Mouse (Mus musculus): ENCODE results near the gene Ing2. TPM values are rescaled to one million over a fixed set of nuclear protein-coding genes. Genes with fewer than 3 reads are reported as not detected.

Ing2 gene
- polyA plus RNA-seq (2015; fragmentation: Nextera tagmentation; extraction: Ambion mirVana) = 6.6 and 6.7 TPM in 2 replicates

DNA sequence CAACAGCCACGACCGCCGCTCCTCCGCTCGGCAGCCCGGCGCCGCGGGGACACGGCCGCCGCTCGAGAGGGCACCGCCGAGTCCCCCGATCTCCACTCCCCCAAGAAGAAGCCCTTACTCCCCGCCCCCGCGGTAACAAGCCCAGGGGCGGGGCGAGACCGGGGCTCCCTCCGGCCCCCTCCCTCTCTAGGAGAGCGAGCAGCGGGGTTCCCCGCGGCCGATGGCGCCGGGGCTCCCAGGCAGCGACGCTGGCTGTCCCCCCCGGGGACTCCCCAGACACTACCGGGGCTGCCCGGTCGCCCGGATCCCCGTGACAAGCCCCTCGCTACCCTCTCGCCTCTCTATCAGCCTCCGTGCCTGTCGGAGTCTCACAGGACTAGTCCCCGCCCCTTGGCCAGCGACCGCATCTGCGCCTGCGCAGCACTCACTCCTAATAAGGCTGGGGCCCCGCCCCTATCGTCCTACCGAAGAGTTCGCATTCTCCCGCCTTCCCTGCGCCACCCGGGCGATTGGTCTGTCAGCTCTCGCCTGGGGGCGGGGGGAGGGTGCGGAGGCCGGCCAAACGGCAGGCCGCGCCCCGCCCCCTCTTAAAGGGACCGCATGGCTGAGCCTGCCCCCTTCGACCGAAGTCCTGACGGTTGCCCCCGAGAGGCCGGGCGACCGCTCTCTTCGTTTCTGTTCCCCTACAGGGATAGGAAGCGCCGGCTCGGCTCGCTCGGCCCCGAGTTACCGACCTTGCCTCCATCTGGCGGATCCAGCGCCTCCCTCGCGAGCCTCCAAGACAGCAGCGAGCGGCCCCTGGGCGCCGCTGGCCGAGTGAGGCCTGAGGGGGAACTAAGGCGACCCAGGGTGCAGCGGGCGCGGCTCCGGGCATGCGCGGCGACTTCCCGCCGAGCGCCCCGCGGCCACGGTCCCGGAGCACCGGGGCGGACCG lies at the start of gene Ing2:
Gene Ing2 (minus strand): TSS at position 780 of the 934 bp plus-strand sequence.
- H3K9ac ChIP-seq (ENCODE audit: low read depth, low read length) = peak within 1 kb of the TSS; percentile 95

DNA sequence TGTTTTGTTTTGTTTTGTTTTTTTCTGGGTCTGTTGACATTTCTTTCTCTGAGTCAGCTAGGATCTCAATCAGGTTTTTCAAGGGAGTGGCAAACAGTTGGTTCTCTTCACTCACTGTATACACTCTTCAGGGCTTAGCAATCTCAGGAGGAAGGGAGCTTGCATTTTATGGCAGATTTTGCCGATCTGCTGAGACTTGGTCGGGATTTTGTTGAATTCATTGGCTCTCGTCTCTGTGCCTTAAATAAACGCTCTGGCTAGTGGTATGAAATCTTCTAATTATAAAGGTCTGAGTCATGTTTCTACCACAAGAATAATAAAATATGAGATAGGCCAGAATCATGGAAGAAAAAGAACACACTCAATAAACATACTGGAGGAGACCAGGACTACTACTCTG lies 46.3 kb upstream of the Ing2 start:
- H3K27me3 ChIP-seq (ENCODE audit: control insufficient read depth, insufficient read depth, low read depth, low read length) = no peaks in the 10 kb centered on the region
- no peaks in the 10 kb centered on the region for H3K4me1 ChIP-seq (ENCODE audit: control insufficient read depth, low read depth, low read length)
- WGBS (ENCODE audit: insufficient replicate concordance) = 51% methylated on average over 4 of the region's 4 CpGs
- H3K4me2 ChIP-seq (ENCODE audit: low read depth, low read length) = no peak overlapping the region
- ATAC-seq (ENCODE audit: low read depth) = no peak
- no peaks in the 10 kb centered on the region for H3K9me3 ChIP-seq (replicated peaks; ENCODE audit: control insufficient read depth, low read length)
- H3K4me3 ChIP-seq (ENCODE audit: low read depth, low read length) = no peak overlapping the region
- H3K36me3 ChIP-seq (ENCODE audit: control insufficient read depth, insufficient read depth) = no peaks in the 10 kb centered on the region
- H3K9ac ChIP-seq (ENCODE audit: low read depth, low read length) = no peak overlapping the region
- no peak overlapping the region for H3K27ac ChIP-seq (ENCODE audit: low read length)

More for the DNA sequence above, at the start of gene Ing2:
- no peaks in the 10 kb centered on the region for H3K36me3 ChIP-seq (ENCODE audit: control insufficient read depth, insufficient read depth)
- H3K4me1 ChIP-seq (ENCODE audit: control insufficient read depth, low read depth, low read length) = peaks cover 10% of the 10 kb centered on the region
- H3K27ac ChIP-seq (ENCODE audit: low read length) = peak within 1 kb of the TSS; percentile 98
- peak within 1 kb of the TSS; percentile 92 for H3K4me2 ChIP-seq (ENCODE audit: low read depth, low read length)
- peak within 1 kb of the TSS; percentile 98 for H3K4me3 ChIP-seq (ENCODE audit: low read depth, low read length)
- H3K9me3 ChIP-seq (replicated peaks; ENCODE audit: control insufficient read depth, low read length) = no peaks in the 10 kb centered on the region
- under 1% methylated on average over 98 of the region's 106 CpGs for WGBS (ENCODE audit: insufficient replicate concordance)
- no peaks in the 10 kb centered on the region for H3K27me3 ChIP-seq (ENCODE audit: control insufficient read depth, insufficient read depth, low read depth, low read length)
- ATAC-seq (ENCODE audit: low read depth) = peak; percentile 87

DNA sequence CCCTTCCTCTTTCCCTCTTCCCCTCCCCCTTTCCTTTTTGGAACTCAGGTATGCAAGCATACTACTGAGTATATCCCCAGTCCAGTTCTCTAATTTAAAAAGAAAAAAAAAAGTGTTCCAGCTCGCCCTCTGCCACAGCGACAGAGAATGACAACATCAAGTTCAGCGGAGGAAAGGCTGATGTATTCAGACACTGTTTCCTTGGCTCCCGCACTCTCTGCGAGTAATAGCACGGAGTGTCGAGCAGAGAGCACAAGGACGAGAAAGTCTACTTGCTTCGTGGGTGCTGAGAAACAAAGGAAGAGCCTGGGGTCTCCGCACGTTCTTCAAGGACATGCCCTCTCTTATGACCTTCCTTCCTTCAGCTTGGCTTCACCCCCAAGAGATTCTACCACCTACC lies 43.3 kb upstream of the Ing2 start:
- Histone ChIP-seq H3K27me3 (ENCODE audit: control insufficient read depth, insufficient read depth, low read depth, low read length) (no peaks in the 10 kb centered on the region), H3K4me1 (ENCODE audit: control insufficient read depth, low read depth, low read length) (no peaks in the 10 kb centered on the region; the same call in 1 of the 2 replicates), H3K4me3 (ENCODE audit: low read depth, low read length) (no peak overlapping the region), H3K4me2 (ENCODE audit: low read depth, low read length) (no peak overlapping the region), H3K27ac (ENCODE audit: low read length) (no peak overlapping the region), H3K9me3 (replicated peaks; ENCODE audit: control insufficient read depth, low read length) (no peaks in the 10 kb centered on the region), H3K36me3 (ENCODE audit: control insufficient read depth, insufficient read depth) (no peaks in the 10 kb centered on the region), H3K9ac (ENCODE audit: low read depth, low read length) (no peak overlapping the region)
- 20% methylated on average over 11 of the region's 11 CpGs for WGBS (ENCODE audit: insufficient replicate concordance)
- ATAC-seq (ENCODE audit: low read depth) = no peak

DNA sequence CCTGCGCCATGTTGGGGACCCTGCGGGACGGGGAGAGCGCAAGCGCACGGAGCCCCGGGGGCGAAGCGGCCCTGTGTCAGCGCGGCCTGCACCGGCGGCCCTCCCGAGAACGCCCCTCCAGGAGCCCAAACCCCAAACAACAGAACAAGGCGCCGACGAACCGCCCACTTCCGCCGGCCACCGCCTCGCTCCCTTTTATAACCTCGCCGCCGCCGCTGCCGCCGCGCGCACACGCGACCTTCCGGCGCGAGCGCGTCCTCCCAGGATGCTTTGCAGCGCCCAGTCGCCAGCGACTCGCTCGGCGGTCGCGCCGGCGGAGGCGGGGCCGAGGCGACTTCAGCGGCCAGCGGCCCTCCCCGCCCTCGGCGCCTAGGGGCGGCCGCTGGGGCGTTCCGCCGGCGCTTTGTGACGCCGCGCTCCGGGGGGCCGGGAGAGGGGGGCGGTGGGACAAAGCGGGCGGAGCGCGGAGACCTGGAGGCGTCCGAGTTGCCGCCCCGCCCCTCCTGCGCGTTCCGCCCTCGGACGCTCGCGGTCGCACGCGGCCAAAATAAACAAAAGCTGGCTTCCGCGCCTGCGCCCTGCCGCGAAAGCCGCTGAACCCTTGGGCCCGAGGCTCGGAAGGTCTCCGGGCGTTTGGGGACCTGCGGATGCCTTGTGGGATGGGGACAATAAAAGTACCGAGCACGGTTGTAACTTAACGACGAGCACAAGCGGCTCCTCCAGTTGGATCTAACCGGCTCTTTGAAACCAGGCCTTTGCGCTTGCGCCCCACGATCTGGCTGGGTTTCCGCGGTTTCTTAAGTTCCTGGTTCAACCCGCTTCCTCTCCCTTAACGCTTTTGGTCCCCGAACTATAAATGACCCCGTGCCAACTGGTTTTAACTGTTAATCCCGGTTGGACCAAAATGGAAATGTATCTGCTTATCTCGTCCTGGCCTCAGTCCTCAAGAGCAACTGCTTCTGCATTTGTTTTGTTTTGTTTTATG lies 38.7 kb upstream of the Ing2 start, which contains the start of gene Cdkn2aip:
Gene Cdkn2aip (minus strand): TSS at position 172 of the 985 bp plus-strand sequence.
- Histone ChIP-seq H3K4me3 (ENCODE audit: low read depth, low read length) (peak within 1 kb of the TSS; percentile 98), H3K27me3 (ENCODE audit: control insufficient read depth, insufficient read depth, low read depth, low read length) (no peaks in the 10 kb centered on the region), H3K27ac (ENCODE audit: low read length) (peak within 1 kb of the TSS; percentile 97), H3K9me3 (replicated peaks; ENCODE audit: control insufficient read depth, low read length) (no peaks in the 10 kb centered on the region), H3K4me1 (ENCODE audit: control insufficient read depth, low read depth, low read length) (peaks cover 3% of the 10 kb centered on the region; the same call in 1 of the 2 replicates), H3K9ac (ENCODE audit: low read depth, low read length) (peak within 1 kb of the TSS; percentile 94), H3K36me3 (ENCODE audit: control insufficient read depth, insufficient read depth) (peaks cover 13% of the 10 kb centered on the region), H3K4me2 (ENCODE audit: low read depth, low read length) (peak within 1 kb of the TSS; percentile 82)
- under 1% methylated on average over 109 of the region's 114 CpGs for WGBS (ENCODE audit: insufficient replicate concordance)
- peak; percentile 95 for ATAC-seq (ENCODE audit: low read depth)

DNA sequence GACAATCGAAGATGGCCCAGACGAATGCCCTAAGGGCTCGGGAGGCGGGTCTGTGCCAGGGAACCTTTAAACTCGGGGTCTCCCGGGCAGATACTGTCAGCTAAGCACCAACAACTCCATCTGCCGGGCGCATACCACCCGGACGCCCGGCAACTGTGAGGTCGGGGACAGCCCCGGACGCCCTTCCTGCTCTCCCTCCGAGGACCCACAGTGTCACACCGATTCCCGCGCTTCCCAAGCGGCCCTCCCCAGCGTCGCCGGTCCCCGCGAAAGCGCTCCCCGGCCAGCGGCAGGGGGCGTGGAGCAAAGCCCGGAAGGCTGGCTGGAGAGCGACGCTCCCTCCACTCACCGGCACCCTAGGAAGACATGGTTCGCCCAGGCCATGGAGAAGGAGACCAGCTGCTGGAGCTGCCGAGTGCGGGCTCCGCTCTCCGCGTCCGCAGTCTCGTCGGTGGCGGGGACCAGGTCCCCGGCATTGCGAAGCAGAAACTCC lies 37.9 kb upstream of the Ing2 start:
- H3K4me1 ChIP-seq (ENCODE audit: control insufficient read depth, low read depth, low read length) = peaks cover 3% of the 10 kb centered on the region; the same call in 1 of the 2 replicates
- H3K4me2 ChIP-seq (ENCODE audit: low read depth, low read length) = peak overlapping the region; percentile 82
- peak overlapping the region; percentile 97 for H3K27ac ChIP-seq (ENCODE audit: low read length)
- peak overlapping the region; percentile 98 for H3K4me3 ChIP-seq (ENCODE audit: low read depth, low read length)
- ATAC-seq (ENCODE audit: low read depth) = peak; percentile 20
- H3K9me3 ChIP-seq (replicated peaks; ENCODE audit: control insufficient read depth, low read length) = no peaks in the 10 kb centered on the region
- H3K27me3 ChIP-seq (ENCODE audit: control insufficient read depth, insufficient read depth, low read depth, low read length) = no peaks in the 10 kb centered on the region
- peaks cover 13% of the 10 kb centered on the region for H3K36me3 ChIP-seq (ENCODE audit: control insufficient read depth, insufficient read depth)
- H3K9ac ChIP-seq (ENCODE audit: low read depth, low read length) = peak overlapping the region; percentile 94
- WGBS (ENCODE audit: insufficient replicate concordance) = 0% methylated on average over 44 of the region's 44 CpGs

DNA sequence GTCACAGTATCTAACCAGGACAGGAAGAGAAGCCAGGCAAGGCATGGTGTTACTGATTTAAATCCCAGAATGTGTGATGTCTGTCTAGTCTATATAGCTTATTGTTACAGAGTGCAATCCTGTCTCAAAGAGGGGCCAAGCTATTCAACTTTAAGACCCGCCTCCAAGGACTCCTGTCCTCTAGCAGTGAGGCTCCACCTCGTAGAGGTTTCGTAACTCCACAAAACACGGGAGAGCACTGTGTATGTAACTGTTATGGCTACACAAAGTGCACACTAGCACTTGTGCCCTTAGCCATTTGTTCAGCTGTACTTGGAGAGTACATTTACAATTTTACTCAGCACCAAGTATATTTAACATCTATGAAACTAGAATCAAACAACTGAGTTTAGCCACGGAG lies 32.8 kb upstream of the Ing2 start:
- Histone ChIP-seq H3K4me1 (ENCODE audit: control insufficient read depth, low read depth, low read length) (peaks cover 3% of the 10 kb centered on the region; the same call in 1 of the 2 replicates), H3K27me3 (ENCODE audit: control insufficient read depth, insufficient read depth, low read depth, low read length) (no peaks in the 10 kb centered on the region), H3K4me3 (ENCODE audit: low read depth, low read length) (no peak overlapping the region), H3K9me3 (replicated peaks; ENCODE audit: control insufficient read depth, low read length) (no peaks in the 10 kb centered on the region), H3K36me3 (ENCODE audit: control insufficient read depth, insufficient read depth) (peaks cover 16% of the 10 kb centered on the region), H3K9ac (ENCODE audit: low read depth, low read length) (no peak overlapping the region), H3K4me2 (ENCODE audit: low read depth, low read length) (no peak overlapping the region), H3K27ac (ENCODE audit: low read length) (peak overlapping the region; percentile 67)
- WGBS (ENCODE audit: insufficient replicate concordance) = 62% methylated on average over 5 of the region's 5 CpGs
- ATAC-seq (ENCODE audit: low read depth) = peak; percentile 79

DNA sequence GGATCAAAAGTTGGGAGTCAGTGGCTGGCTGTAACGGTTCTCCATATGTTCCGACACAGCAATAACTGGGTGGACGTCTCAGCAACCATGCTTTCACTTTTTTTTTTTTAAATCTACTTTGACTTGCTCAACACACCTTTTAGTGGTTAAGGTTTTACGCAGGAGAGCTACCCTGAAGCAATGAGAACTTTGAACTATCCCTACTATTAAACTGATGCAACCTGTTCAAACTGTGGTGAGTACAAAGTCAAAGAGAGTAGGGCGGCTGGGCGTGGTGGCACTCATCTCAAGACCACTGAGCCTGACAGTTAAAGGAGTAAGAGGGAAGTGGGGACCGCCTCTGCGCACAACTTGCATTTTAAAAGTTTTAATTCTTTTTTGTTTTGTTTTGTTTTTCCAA lies 31.4 kb upstream of the Ing2 start:
- H3K27me3 ChIP-seq (ENCODE audit: control insufficient read depth, insufficient read depth, low read depth, low read length) = no peaks in the 10 kb centered on the region
- no peaks in the 10 kb centered on the region for H3K9me3 ChIP-seq (replicated peaks; ENCODE audit: control insufficient read depth, low read length)
- no peak overlapping the region for H3K4me3 ChIP-seq (ENCODE audit: low read depth, low read length)
- WGBS (ENCODE audit: insufficient replicate concordance) = 71% methylated on average over 8 of the region's 8 CpGs
- peak; percentile 81 for ATAC-seq (ENCODE audit: low read depth)
- H3K4me2 ChIP-seq (ENCODE audit: low read depth, low read length) = no peak overlapping the region; the same call in 1 of the 2 replicates
- H3K36me3 ChIP-seq (ENCODE audit: control insufficient read depth, insufficient read depth) = peaks cover 14% of the 10 kb centered on the region
- peak overlapping the region; percentile 78 for H3K27ac ChIP-seq (ENCODE audit: low read length)
- H3K9ac ChIP-seq (ENCODE audit: low read depth, low read length) = no peak overlapping the region
- peaks cover under 1% of the 10 kb centered on the region; the same call in 1 of the 2 replicates for H3K4me1 ChIP-seq (ENCODE audit: control insufficient read depth, low read depth, low read length)

DNA sequence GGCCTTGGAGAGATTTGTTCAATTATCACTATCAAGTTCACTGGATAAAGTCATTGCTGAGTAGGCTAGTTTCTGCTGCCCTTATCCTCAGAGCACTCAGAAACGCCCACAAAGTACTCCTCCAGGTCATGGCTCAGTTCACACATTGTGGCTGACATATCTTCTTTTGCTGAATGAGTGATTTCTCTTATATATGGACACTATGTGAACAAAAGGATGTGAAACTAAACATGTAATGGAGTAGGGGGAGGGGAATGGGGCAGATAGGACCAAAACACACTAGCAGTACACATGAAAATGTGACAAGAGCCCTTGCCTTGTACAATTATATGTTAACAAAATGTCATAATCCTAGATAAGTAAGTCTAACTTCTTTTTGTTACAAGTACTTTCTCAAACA lies 27.0 kb upstream of the Ing2 start:
- H3K4me3 ChIP-seq (ENCODE audit: low read depth, low read length) = no peak overlapping the region
- no peak overlapping the region for H3K4me2 ChIP-seq (ENCODE audit: low read depth, low read length)
- no peak for ATAC-seq (ENCODE audit: low read depth)
- H3K36me3 ChIP-seq (ENCODE audit: control insufficient read depth, insufficient read depth) = peaks cover 3% of the 10 kb centered on the region; the same call in 1 of the 2 replicates
- WGBS (ENCODE audit: insufficient replicate concordance) = 45% methylated on average over 1 of the region's 1 CpGs
- H3K27me3 ChIP-seq (ENCODE audit: control insufficient read depth, insufficient read depth, low read depth, low read length) = no peaks in the 10 kb centered on the region
- no peak overlapping the region for H3K9ac ChIP-seq (ENCODE audit: low read depth, low read length)
- H3K4me1 ChIP-seq (ENCODE audit: control insufficient read depth, low read depth, low read length) = no peaks in the 10 kb centered on the region
- no peak overlapping the region for H3K27ac ChIP-seq (ENCODE audit: low read length)
- no peaks in the 10 kb centered on the region for H3K9me3 ChIP-seq (replicated peaks; ENCODE audit: control insufficient read depth, low read length)

Measured in liver, embryonic 16.5 days (tissue).